Comparison of ENCODE assay signal across 24 mouse cellular contexts in the genomic region with DNA sequence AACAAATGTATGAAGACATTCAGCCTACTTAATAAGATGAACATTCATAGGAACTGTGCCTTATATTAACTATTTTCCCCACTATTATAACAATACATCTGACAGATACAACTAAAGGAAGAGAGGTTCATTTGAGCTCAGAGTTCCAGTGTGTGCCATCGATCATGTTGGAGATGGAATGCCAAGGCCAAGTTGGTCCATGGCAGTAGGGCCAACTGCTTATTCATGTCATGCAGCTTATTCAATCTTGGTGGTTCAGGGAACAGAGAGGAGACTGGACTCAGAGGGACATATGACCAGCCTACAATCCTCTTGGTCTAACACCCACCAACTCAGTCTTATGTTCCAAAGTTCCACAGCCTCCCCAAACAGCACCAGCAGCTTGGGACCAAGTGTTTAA.
"Had no signal": no experiment of that assay in that cellular context is flagged by ENCODE, and none has a peak within 500 bp of the region (broad histone marks: within the 10 kb centered on the region; RNA-seq: fewer than 3 reads in every experiment).

No protein-coding gene starts in this region.

- H3K9me3 ChIP-seq: heart, embryonic 12.5 days; hindbrain, embryonic 10.5 days; hindbrain, embryonic 12.5 days; intestine, embryonic 15.5 days; limb, embryonic 10.5 days; limb, embryonic 12.5 days had no signal

- H3K4me2 ChIP-seq: heart, embryonic 12.5 days; hindbrain, embryonic 12.5 days; hindbrain, embryonic 14.5 days; intestine, embryonic 15.5 days; limb, embryonic 12.5 days had no signal

- H3K4me3 ChIP-seq: gastrocnemius, adult 2 months; heart, adult 2 months; heart, embryonic 12.5 days; hindbrain, embryonic 10.5 days; hindbrain, embryonic 12.5 days; intestine, embryonic 15.5 days; layer of hippocampus, adult 2 months; left cerebral cortex, adult 2 months; limb, embryonic 10.5 days; limb, embryonic 12.5 days had no signal

- ATAC-seq: hindbrain, embryonic 16.5 days; inflammation-experienced regulatory T-cells, adult 6 months; intestine, embryonic 15.5 days; intestine, postnatal 0 days had no signal

- H3K9ac ChIP-seq: heart, embryonic 12.5 days; hindbrain, embryonic 12.5 days; hindbrain, embryonic 14.5 days; intestine, embryonic 15.5 days; limb, embryonic 12.5 days had no signal

- H3K4me1 ChIP-seq: heart, embryonic 12.5 days; hindbrain, embryonic 10.5 days; hindbrain, embryonic 12.5 days; intestine, embryonic 15.5 days; limb, embryonic 10.5 days; limb, embryonic 12.5 days had no signal

- H3K27ac ChIP-seq: gastrocnemius, adult 2 months; heart, adult 2 months; hindbrain, embryonic 10.5 days; hindbrain, embryonic 12.5 days; hindbrain, embryonic 14.5 days; intestine, embryonic 15.5 days; layer of hippocampus, adult 2 months; left cerebral cortex, adult 2 months; limb, embryonic 10.5 days; limb, embryonic 12.5 days had no signal

- H3K27me3 ChIP-seq: heart, embryonic 12.5 days; hindbrain, embryonic 12.5 days; intestine, embryonic 15.5 days; limb, embryonic 12.5 days had no signal

- DNase-seq: gastrocnemius, adult 2 months; gastrocnemius, postnatal 10 days; gastrocnemius, postnatal 25 days; heart, adult 2 months; heart, postnatal 10 days; heart, postnatal 4 days; kidney, adult 18-20 months; kidney, adult 8-10 months; kidney, postnatal 10 days; kidney, postnatal 25 days; kidney, postnatal 4 days; lung, adult 2 months had no signal
